Mouse (Mus musculus): ENCODE measurements around the gene Sbf2. TPM values are rescaled to one million over a fixed set of nuclear protein-coding genes. Genes with fewer than 3 reads are reported as not detected.
A peak's percentile ranks its signal among the peaks of the same experiment; 100 is the strongest.

Gene Sbf2
- polyA plus RNA-seq, 1 experiment from 2014 or later: 44.0 TPM

DNA sequence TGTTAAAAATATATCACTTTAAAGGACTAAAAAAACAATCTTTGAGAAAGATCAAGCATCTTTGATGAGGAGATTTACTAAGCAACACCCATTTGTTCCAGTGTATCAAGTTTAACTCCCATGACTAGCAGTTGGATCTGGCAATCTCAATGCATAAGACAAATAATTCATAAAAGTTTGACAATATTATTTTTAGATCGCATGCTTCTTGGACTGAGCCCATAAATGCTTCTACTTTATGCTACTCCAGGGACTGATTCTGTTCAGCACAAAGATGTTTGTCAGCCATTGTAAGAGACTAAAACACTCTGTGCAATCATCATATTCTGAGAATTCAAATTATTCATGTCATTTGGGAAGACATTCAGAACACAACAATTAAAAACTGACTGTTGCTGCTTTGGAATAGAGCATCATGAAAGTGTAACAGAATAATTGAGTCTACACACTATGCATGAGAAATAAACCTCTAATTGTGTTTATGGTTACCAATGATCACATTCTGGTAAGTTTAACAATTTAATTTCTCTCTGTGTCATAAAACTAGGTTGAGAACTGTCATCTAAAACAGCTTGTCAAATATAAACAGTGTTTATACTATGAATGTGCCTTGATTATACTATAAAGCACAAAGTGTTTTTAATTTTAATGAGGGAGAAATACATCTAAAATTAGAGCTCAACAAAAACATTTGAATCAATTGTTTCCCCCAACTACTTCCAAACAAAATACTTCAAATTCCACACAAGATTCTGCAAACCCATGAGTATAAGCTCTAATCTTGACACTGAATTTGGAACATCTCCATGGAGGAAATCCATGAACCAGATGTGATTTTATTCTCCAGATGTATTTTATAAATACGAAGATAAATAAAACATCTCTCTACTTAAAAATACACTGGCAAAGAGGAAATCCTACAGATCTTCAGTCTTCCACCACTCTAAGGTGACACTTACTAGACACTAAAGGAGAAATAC lies 98.2 kb downstream of the Sbf2 start:
- H3K4me3 ChIP-seq (ENCODE audit: low read depth, low read length): no peak overlapping the region
- H3K36me3 ChIP-seq (ENCODE audit: control insufficient read depth, insufficient read depth, low read length): no peaks in the 10 kb centered on the region
- no peaks in the 10 kb centered on the region for H3K27me3 ChIP-seq (replicated peaks; ENCODE audit: control insufficient read depth, insufficient read depth, low read length)
- no peaks in the 10 kb centered on the region for H3K9me3 ChIP-seq (replicated peaks; ENCODE audit: control insufficient read depth, low read length)
- H3K27ac ChIP-seq (ENCODE audit: low read depth, low read length): no peak overlapping the region
- H3K4me2 ChIP-seq (ENCODE audit: low read length): no peak overlapping the region
- DNase-seq (ENCODE audit: low spot score): peak; percentile 40
- ATAC-seq: peak; percentile 50; the same call in 1 of the 2 replicates
- H3K4me1 ChIP-seq (ENCODE audit: control insufficient read depth, insufficient read depth, low read length): no peaks in the 10 kb centered on the region
- no peak overlapping the region for H3K9ac ChIP-seq (ENCODE audit: low read length)
- 90% methylated on average over 2 of the region's 2 CpGs for WGBS

DNA sequence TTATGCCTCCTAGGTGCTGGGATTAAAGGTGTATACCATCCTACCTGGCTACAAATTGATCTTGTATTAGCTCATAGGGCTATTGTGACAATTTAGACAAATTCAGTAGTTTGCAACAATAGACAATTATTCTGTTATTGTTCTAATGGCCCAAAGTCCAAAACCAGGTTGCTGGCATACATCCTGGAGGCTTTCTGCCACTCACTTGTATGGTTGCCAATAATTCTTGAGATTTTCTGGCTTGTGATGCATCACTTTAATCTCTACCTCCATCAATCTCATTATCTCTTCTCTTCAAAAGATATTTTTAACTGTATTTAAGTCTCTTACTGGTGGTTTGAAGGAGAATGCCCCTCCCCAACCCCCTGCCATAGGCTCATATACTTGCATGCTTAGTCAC lies 100.6 kb downstream of the Sbf2 start:
- H3K9me3 ChIP-seq (replicated peaks; ENCODE audit: control insufficient read depth, low read length): no peaks in the 10 kb centered on the region
- no peaks in the 10 kb centered on the region for H3K36me3 ChIP-seq (ENCODE audit: control insufficient read depth, insufficient read depth, low read length)
- H3K4me1 ChIP-seq (ENCODE audit: control insufficient read depth, insufficient read depth, low read length): no peaks in the 10 kb centered on the region
- no peak overlapping the region for H3K4me2 ChIP-seq (ENCODE audit: low read length)
- no peak overlapping the region for H3K9ac ChIP-seq (ENCODE audit: low read length)
- H3K27ac ChIP-seq (ENCODE audit: low read depth, low read length): no peak overlapping the region
- DNase-seq (ENCODE audit: low spot score) (no peak), ATAC-seq (no peak)
- H3K4me3 ChIP-seq (ENCODE audit: low read depth, low read length): no peak overlapping the region
- H3K27me3 ChIP-seq (replicated peaks; ENCODE audit: control insufficient read depth, insufficient read depth, low read length): no peaks in the 10 kb centered on the region

DNA sequence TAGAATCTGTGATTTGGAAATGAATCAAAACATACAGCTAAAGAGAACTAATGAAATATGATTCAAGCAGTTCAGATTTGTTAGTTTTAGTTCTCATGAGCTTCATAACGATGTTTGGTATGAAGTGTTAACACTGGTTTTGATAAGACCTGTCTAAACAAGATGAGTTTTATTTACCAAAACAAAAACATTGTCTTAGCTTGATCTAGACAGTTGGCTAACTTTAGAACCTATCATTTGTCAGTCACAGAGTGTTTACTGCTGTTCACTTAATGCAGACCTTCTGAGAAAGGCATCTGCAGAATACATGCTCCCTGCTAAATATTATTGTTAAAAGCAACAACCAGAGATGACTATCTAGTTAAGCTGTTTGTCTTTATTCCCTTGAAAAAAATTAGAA lies 116.1 kb downstream of the Sbf2 start:
- Histone ChIP-seq H3K27me3 (replicated peaks; ENCODE audit: control insufficient read depth, insufficient read depth, low read length) (no peaks in the 10 kb centered on the region), H3K4me1 (ENCODE audit: control insufficient read depth, insufficient read depth, low read length) (no peaks in the 10 kb centered on the region), H3K4me3 (ENCODE audit: low read depth, low read length) (no peak overlapping the region), H3K4me2 (ENCODE audit: low read length) (no peak overlapping the region), H3K36me3 (ENCODE audit: control insufficient read depth, insufficient read depth, low read length) (no peaks in the 10 kb centered on the region), H3K9ac (ENCODE audit: low read length) (no peak overlapping the region), H3K27ac (ENCODE audit: low read depth, low read length) (no peak overlapping the region), H3K9me3 (replicated peaks; ENCODE audit: control insufficient read depth, low read length) (peaks cover 6% of the 10 kb centered on the region; the same call in 1 of the 2 replicates)
- ATAC-seq: no peak
- WGBS: 77% methylated on average over 1 of the region's 1 CpGs
- DNase-seq (ENCODE audit: low spot score): no peak

DNA sequence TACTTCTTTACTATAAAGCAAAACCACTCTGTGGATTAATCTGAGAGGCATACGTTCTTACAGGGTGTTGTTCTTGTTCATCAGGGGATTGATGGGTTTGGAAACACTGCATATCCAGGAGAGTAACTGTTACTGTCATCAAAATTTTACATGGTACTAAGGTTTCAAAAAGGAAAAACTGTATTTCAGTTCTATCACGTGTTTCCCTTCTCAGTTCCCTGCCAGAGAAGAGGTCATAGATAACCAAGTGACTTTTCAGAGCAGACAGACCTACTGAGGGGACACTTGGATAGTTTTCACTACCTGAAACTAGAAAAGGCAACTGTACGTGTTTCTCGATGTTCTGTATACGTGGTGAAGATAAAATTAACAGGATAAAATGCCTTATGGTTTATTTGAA lies 123.7 kb downstream of the Sbf2 start:
- Histone ChIP-seq H3K27ac (ENCODE audit: low read depth, low read length) (no peak overlapping the region), H3K9me3 (replicated peaks; ENCODE audit: control insufficient read depth, low read length) (no peaks in the 10 kb centered on the region), H3K27me3 (replicated peaks; ENCODE audit: control insufficient read depth, insufficient read depth, low read length) (no peaks in the 10 kb centered on the region), H3K9ac (ENCODE audit: low read length) (no peak overlapping the region), H3K36me3 (ENCODE audit: control insufficient read depth, insufficient read depth, low read length) (no peaks in the 10 kb centered on the region), H3K4me2 (ENCODE audit: low read length) (no peak overlapping the region), H3K4me1 (ENCODE audit: control insufficient read depth, insufficient read depth, low read length) (no peaks in the 10 kb centered on the region), H3K4me3 (ENCODE audit: low read depth, low read length) (no peak overlapping the region)
- ATAC-seq: no peak
- WGBS: 88% methylated on average over 5 of the region's 5 CpGs
- no peak for DNase-seq (ENCODE audit: low spot score)

DNA sequence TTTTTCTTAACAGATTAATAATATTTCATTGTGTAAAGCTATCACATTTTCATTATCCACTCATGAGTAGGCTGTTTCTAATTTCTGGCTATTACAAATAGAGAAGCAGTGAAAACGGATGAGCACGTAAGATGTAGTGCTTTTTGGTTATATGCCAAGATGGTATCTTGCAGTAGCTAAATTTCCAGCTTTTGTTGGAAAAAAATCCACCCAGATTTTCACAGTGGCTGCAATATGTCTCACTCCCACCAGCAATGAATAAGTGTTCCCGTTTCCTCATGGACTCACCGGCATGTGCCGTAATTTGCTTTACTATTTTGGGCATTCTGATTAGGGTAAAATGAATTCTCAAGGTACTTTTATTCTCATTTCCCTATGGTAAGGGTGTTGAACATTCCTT lies 129.7 kb downstream of the Sbf2 start:
- H3K4me1 ChIP-seq (ENCODE audit: control insufficient read depth, insufficient read depth, low read length): no peaks in the 10 kb centered on the region
- H3K4me3 ChIP-seq (ENCODE audit: low read depth, low read length): no peak overlapping the region
- H3K27ac ChIP-seq (ENCODE audit: low read depth, low read length): no peak overlapping the region
- no peak for ATAC-seq
- peak; percentile 33 for DNase-seq (ENCODE audit: low spot score)
- H3K9ac ChIP-seq (ENCODE audit: low read length): no peak overlapping the region
- H3K36me3 ChIP-seq (ENCODE audit: control insufficient read depth, insufficient read depth, low read length): no peaks in the 10 kb centered on the region
- 87% methylated on average over 5 of the region's 5 CpGs for WGBS
- H3K27me3 ChIP-seq (replicated peaks; ENCODE audit: control insufficient read depth, insufficient read depth, low read length): no peaks in the 10 kb centered on the region
- no peak overlapping the region for H3K4me2 ChIP-seq (ENCODE audit: low read length)
- no peaks in the 10 kb centered on the region for H3K9me3 ChIP-seq (replicated peaks; ENCODE audit: control insufficient read depth, low read length)

DNA sequence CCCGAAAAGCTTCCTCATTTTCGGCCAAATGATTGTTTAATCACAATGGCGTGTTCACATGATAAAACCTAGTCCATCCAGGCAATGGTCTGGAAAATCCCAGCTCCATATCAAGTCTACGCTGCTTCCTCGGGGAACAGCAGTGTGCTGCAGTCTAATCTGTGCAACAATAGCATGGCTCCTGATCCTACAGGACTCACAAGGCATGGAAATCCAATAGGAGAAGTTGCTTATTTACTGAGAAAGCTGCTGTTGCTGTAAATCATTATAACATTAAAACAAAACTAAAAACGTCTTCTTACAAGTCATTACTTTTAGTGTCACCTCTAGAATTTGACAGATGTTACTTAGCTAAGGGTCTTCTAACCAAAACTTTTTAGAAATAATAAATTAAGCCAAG lies 143.7 kb downstream of the Sbf2 start:
- 85% methylated on average over 6 of the region's 6 CpGs for WGBS
- no peak overlapping the region for H3K9ac ChIP-seq (ENCODE audit: low read length)
- H3K9me3 ChIP-seq (replicated peaks; ENCODE audit: control insufficient read depth, low read length): no peaks in the 10 kb centered on the region
- no peaks in the 10 kb centered on the region for H3K27me3 ChIP-seq (replicated peaks; ENCODE audit: control insufficient read depth, insufficient read depth, low read length)
- no peak overlapping the region for H3K4me2 ChIP-seq (ENCODE audit: low read length)
- no peak overlapping the region for H3K27ac ChIP-seq (ENCODE audit: low read depth, low read length)
- DNase-seq (ENCODE audit: low spot score): no peak
- H3K4me1 ChIP-seq (ENCODE audit: control insufficient read depth, insufficient read depth, low read length): no peaks in the 10 kb centered on the region
- no peak for ATAC-seq
- no peaks in the 10 kb centered on the region for H3K36me3 ChIP-seq (ENCODE audit: control insufficient read depth, insufficient read depth, low read length)
- H3K4me3 ChIP-seq (ENCODE audit: low read depth, low read length): no peak overlapping the region

DNA sequence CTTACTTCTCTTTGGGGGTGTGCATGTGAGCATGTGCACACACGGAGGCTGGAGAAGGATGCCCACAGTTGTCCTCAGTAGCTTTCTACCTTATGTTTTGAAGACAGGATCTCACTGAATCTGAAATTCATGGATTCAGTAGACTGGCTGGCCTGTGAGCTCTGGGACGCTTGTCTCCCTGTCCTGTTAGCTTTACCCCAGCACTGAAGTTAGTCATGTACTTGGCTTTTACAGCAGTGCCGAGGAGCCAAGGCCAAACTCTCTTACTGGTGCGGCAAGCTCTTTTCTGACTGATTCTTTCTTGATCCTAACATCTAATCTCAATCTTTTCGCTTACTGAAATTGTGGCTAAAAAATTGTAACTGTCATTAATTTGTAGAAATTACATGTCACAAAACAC lies 151.3 kb downstream of the Sbf2 start:
- Histone ChIP-seq H3K4me3 (ENCODE audit: low read depth, low read length) (no peak overlapping the region), H3K36me3 (ENCODE audit: control insufficient read depth, insufficient read depth, low read length) (no peaks in the 10 kb centered on the region), H3K27me3 (replicated peaks; ENCODE audit: control insufficient read depth, insufficient read depth, low read length) (no peaks in the 10 kb centered on the region), H3K27ac (ENCODE audit: low read depth, low read length) (no peak overlapping the region), H3K9ac (ENCODE audit: low read length) (no peak overlapping the region), H3K4me2 (ENCODE audit: low read length) (no peak overlapping the region), H3K9me3 (replicated peaks; ENCODE audit: control insufficient read depth, low read length) (no peaks in the 10 kb centered on the region), H3K4me1 (ENCODE audit: control insufficient read depth, insufficient read depth, low read length) (no peaks in the 10 kb centered on the region)
- ATAC-seq (no peak), DNase-seq (ENCODE audit: low spot score) (no peak)
- WGBS: 93% methylated on average over 5 of the region's 5 CpGs

DNA sequence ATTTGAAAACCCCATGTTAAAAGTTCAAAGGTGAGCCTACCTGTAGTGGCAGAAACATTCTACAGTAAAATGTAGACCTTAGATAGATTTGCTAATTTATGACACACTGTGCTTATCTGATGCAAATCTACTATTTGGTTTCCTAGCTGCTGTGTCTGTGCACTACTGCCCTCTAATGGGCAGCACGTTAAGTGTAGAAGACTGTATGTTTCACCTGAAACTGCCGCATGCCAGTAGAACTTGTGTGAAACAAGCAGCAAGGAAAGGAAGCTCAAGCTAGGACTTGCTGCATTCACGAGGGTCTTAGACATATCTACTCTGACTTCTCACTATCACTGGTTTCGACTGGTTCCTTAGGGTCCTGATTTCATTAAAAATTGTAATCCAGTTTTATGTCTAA lies 182.4 kb downstream of the Sbf2 start:
- Histone ChIP-seq H3K27ac (ENCODE audit: low read depth, low read length) (no peak overlapping the region), H3K4me2 (ENCODE audit: low read length) (no peak overlapping the region), H3K4me1 (ENCODE audit: control insufficient read depth, insufficient read depth, low read length) (no peaks in the 10 kb centered on the region), H3K27me3 (replicated peaks; ENCODE audit: control insufficient read depth, insufficient read depth, low read length) (no peaks in the 10 kb centered on the region), H3K4me3 (ENCODE audit: low read depth, low read length) (no peak overlapping the region), H3K36me3 (ENCODE audit: control insufficient read depth, insufficient read depth, low read length) (peaks cover 6% of the 10 kb centered on the region; the same call in 1 of the 2 replicates), H3K9ac (ENCODE audit: low read length) (no peak overlapping the region), H3K9me3 (replicated peaks; ENCODE audit: control insufficient read depth, low read length) (no peaks in the 10 kb centered on the region)
- WGBS: 26% methylated on average over 4 of the region's 4 CpGs
- DNase-seq (ENCODE audit: low spot score) (peak; percentile 75), ATAC-seq (peak; percentile 44; the same call in 1 of the 2 replicates)

DNA sequence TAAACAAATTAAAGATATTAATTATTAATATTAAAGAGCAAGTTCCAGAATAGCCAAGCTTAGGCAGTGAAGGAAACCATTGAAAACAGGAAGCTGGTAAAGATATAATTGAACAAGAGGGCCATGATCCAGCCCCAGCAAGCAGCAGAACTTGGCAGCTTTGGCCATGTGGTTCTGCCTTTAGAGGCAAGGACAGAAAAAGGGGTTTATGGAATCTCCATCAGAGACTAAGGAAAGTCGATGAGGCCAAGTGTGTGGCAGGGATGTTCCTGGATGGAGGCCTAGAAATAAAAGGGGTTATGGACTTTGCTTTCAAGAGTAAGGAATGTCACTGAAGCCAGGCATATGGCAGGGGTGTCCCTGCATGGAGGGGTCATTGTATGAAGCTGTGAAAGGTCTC lies 198.4 kb downstream of the Sbf2 start:
- Histone ChIP-seq H3K9me3 (replicated peaks; ENCODE audit: control insufficient read depth, low read length) (no peaks in the 10 kb centered on the region), H3K4me1 (ENCODE audit: control insufficient read depth, insufficient read depth, low read length) (no peaks in the 10 kb centered on the region), H3K27me3 (replicated peaks; ENCODE audit: control insufficient read depth, insufficient read depth, low read length) (no peaks in the 10 kb centered on the region), H3K4me3 (ENCODE audit: low read depth, low read length) (no peak overlapping the region), H3K9ac (ENCODE audit: low read length) (no peak overlapping the region), H3K36me3 (ENCODE audit: control insufficient read depth, insufficient read depth, low read length) (peaks cover 22% of the 10 kb centered on the region), H3K4me2 (ENCODE audit: low read length) (no peak overlapping the region), H3K27ac (ENCODE audit: low read depth, low read length) (no peak overlapping the region)
- WGBS: 88% methylated on average over 1 of the region's 1 CpGs
- DNase-seq (ENCODE audit: low spot score): no peak
- no peak for ATAC-seq
